Mouse (Mus musculus) neural tube, embryonic 11.5 days (tissue): ENCODE measurements around the gene Arid4b. TPM values are rescaled to one million over a fixed set of nuclear protein-coding genes. Genes with fewer than 3 reads are reported as not detected.

Experiments
- polyA plus RNA-seq: library from polyadenylated mRNA; unstranded; fragments of >200 nt; fragmentation: Nextera tagmentation; extraction: Ambion mirVana; gene quantifications from 2 replicates; pipeline ENCODE4 v1.2.1, GENCODE M21; 2014

Arid4b gene
- polyA plus RNA-seq, 1 experiment from 2014 or later = 78.8 TPM

Other genes with a start within 250 kb of the Arid4b start
- gene B3galnt2, start 108.8 kb upstream of the Arid4b start, polyA plus RNA-seq = 38.0 and 38.1 TPM in 2 replicates
- gene Tbce, start 23.6 kb upstream of the Arid4b start, polyA plus RNA-seq = 66.5 and 69.1 TPM in 2 replicates
- gene Ggps1, start 256 bp downstream of the Arid4b start, polyA plus RNA-seq = 75.3 and 76.9 TPM in 2 replicates